Mouse (Mus musculus): ENCODE measurements around the gene Npc2. TPM values are rescaled to one million over a fixed set of nuclear protein-coding genes. Genes with fewer than 3 reads are reported as not detected.

Npc2 gene
- 23.6 and 24.0 TPM in 2 replicates for polyA plus RNA-seq (2016; fragmentation: Nextera tagmentation; extraction: Ambion mirVana)

- H3K4me1 ChIP-seq = peaks cover 54% of the 10 kb centered on the region
- H3K4me2 ChIP-seq = peak within 1 kb of the TSS; percentile 74
- H3K27ac ChIP-seq = peak within 1 kb of the TSS; percentile 95
- peaks cover 29% of the 10 kb centered on the region for H3K36me3 ChIP-seq
- peak; percentile 98 for ATAC-seq
- H3K9ac ChIP-seq = peak within 1 kb of the TSS; percentile 78
- H3K9me3 ChIP-seq (replicated peaks) = no peaks in the 10 kb centered on the region
- H3K4me3 ChIP-seq = peak within 1 kb of the TSS; percentile 77
- H3K27me3 ChIP-seq (replicated peaks) = no peaks in the 10 kb centered on the region
- under 1% methylated on average over 50 of the region's 50 CpGs for WGBS (ENCODE audit: insufficient replicate concordance)
These were observed at the start of gene Npc2, which contains the start of gene Isca2 for GRCm38 (mm10) chr12:84772726-84773441. Gene Npc2, minus strand, starts transcription at chr12:84773152. Gene Isca2, plus strand, starts transcription at chr12:84773251.

GRCm38 (mm10) chr12:84819236-84820168 is 46.5 kb upstream of the Npc2 start:
- WGBS (ENCODE audit: insufficient replicate concordance) = 62% methylated on average over 13 of the region's 13 CpGs
- Histone ChIP-seq H3K9ac (peak overlapping the region; percentile 57), H3K27me3 (replicated peaks) (peaks cover 9% of the 10 kb centered on the region; the same call in 1 of the 2 replicates), H3K9me3 (replicated peaks) (no peaks in the 10 kb centered on the region), H3K36me3 (no peaks in the 10 kb centered on the region), H3K4me1 (peaks cover 52% of the 10 kb centered on the region), H3K27ac (peak overlapping the region; percentile 94), H3K4me2 (peak overlapping the region; percentile 46), H3K4me3 (no peak overlapping the region)
- ATAC-seq = peak; percentile 99

- Histone ChIP-seq H3K4me2 (peak overlapping the region; percentile 46; the same call in 1 of the 2 replicates), H3K36me3 (no peaks in the 10 kb centered on the region), H3K4me3 (no peak overlapping the region), H3K27me3 (replicated peaks) (peaks cover 8% of the 10 kb centered on the region; the same call in 1 of the 2 replicates), H3K4me1 (peaks cover 52% of the 10 kb centered on the region), H3K9me3 (replicated peaks) (no peaks in the 10 kb centered on the region), H3K9ac (peak overlapping the region; percentile 45), H3K27ac (peak overlapping the region; percentile 94)
- WGBS (ENCODE audit: insufficient replicate concordance) = 56% methylated on average over 4 of the region's 4 CpGs
- no peak for ATAC-seq
These were observed 45.5 kb upstream of the Npc2 start for GRCm38 (mm10) chr12:84818496-84818895.

GRCm38 (mm10) chr12:84814663-84815325 is 41.8 kb upstream of the Npc2 start:
- 74% methylated on average over 3 of the region's 3 CpGs for WGBS (ENCODE audit: insufficient replicate concordance)
- Histone ChIP-seq H3K9me3 (replicated peaks) (no peaks in the 10 kb centered on the region), H3K27ac (no peak overlapping the region), H3K36me3 (no peaks in the 10 kb centered on the region), H3K4me2 (no peak overlapping the region), H3K4me1 (peaks cover 31% of the 10 kb centered on the region), H3K4me3 (no peak overlapping the region), H3K27me3 (replicated peaks) (no peaks in the 10 kb centered on the region), H3K9ac (no peak overlapping the region)
- no peak for ATAC-seq

GRCm38 (mm10) chr12:84813773-84814172 is 40.8 kb upstream of the Npc2 start:
- Histone ChIP-seq H3K4me3 (no peak overlapping the region), H3K4me2 (no peak overlapping the region), H3K9ac (no peak overlapping the region), H3K36me3 (no peaks in the 10 kb centered on the region), H3K4me1 (peaks cover 21% of the 10 kb centered on the region), H3K27me3 (replicated peaks) (peaks cover 9% of the 10 kb centered on the region), H3K27ac (no peak overlapping the region), H3K9me3 (replicated peaks) (no peaks in the 10 kb centered on the region)
- 37% methylated on average over 7 of the region's 7 CpGs for WGBS (ENCODE audit: insufficient replicate concordance)
- ATAC-seq = 0 out of 2 replicates have a peak, but pooled peaks have one; percentile 13

- Histone ChIP-seq H3K4me2 (no peak overlapping the region), H3K36me3 (no peaks in the 10 kb centered on the region), H3K4me1 (peaks cover 14% of the 10 kb centered on the region; the same call in 1 of the 2 replicates), H3K4me3 (no peak overlapping the region), H3K27me3 (replicated peaks) (peaks cover 26% of the 10 kb centered on the region), H3K27ac (no peak overlapping the region), H3K9ac (no peak overlapping the region), H3K9me3 (replicated peaks) (no peaks in the 10 kb centered on the region)
- WGBS (ENCODE audit: insufficient replicate concordance) = 39% methylated on average over 3 of the region's 3 CpGs
- no peak for ATAC-seq
These were observed 39.1 kb upstream of the Npc2 start for GRCm38 (mm10) chr12:84812004-84812403.

- 31% methylated on average over 4 of the region's 4 CpGs for WGBS (ENCODE audit: insufficient replicate concordance)
- peaks cover 29% of the 10 kb centered on the region for H3K27me3 ChIP-seq (replicated peaks)
- no peak overlapping the region for H3K9ac ChIP-seq
- ATAC-seq = no peak
- H3K36me3 ChIP-seq = no peaks in the 10 kb centered on the region
- no peak overlapping the region for H3K27ac ChIP-seq
- no peak overlapping the region for H3K4me2 ChIP-seq
- H3K4me3 ChIP-seq = no peak overlapping the region
- peaks cover 12% of the 10 kb centered on the region; the same call in 1 of the 2 replicates for H3K4me1 ChIP-seq
- H3K9me3 ChIP-seq (replicated peaks) = no peaks in the 10 kb centered on the region
These were observed 38.6 kb upstream of the Npc2 start for GRCm38 (mm10) chr12:84811510-84811909.

- Histone ChIP-seq H3K4me2 (no peak overlapping the region), H3K9ac (no peak overlapping the region), H3K9me3 (replicated peaks) (no peaks in the 10 kb centered on the region), H3K27me3 (replicated peaks) (peaks cover 36% of the 10 kb centered on the region), H3K36me3 (no peaks in the 10 kb centered on the region), H3K4me1 (peaks cover 6% of the 10 kb centered on the region; the same call in 1 of the 2 replicates), H3K4me3 (no peak overlapping the region), H3K27ac (no peak overlapping the region)
- WGBS (ENCODE audit: insufficient replicate concordance) = 64% methylated on average over 1 of the region's 1 CpGs
- ATAC-seq = no peak
These were observed 37.9 kb upstream of the Npc2 start for GRCm38 (mm10) chr12:84810810-84811209.

GRCm38 (mm10) chr12:84809033-84809432 is 36.1 kb upstream of the Npc2 start:
- H3K4me2 ChIP-seq = no peak overlapping the region
- H3K4me3 ChIP-seq = no peak overlapping the region
- no peak overlapping the region for H3K9ac ChIP-seq
- H3K27me3 ChIP-seq (replicated peaks) = peaks cover 46% of the 10 kb centered on the region
- H3K4me1 ChIP-seq = no peaks in the 10 kb centered on the region; the same call in 1 of the 2 replicates
- WGBS (ENCODE audit: insufficient replicate concordance) = 45% methylated on average over 6 of the region's 6 CpGs
- H3K9me3 ChIP-seq (replicated peaks) = no peaks in the 10 kb centered on the region
- no peak for ATAC-seq
- no peak overlapping the region for H3K27ac ChIP-seq
- H3K36me3 ChIP-seq = no peaks in the 10 kb centered on the region

GRCm38 (mm10) chr12:84807351-84807750 is 34.4 kb upstream of the Npc2 start:
- Histone ChIP-seq H3K9me3 (replicated peaks) (no peaks in the 10 kb centered on the region), H3K36me3 (no peaks in the 10 kb centered on the region), H3K4me2 (no peak overlapping the region), H3K9ac (no peak overlapping the region), H3K27ac (no peak overlapping the region), H3K4me1 (no peaks in the 10 kb centered on the region; the same call in 1 of the 2 replicates), H3K27me3 (replicated peaks) (peaks cover 46% of the 10 kb centered on the region), H3K4me3 (no peak overlapping the region)
- 63% methylated on average over 13 of the region's 13 CpGs for WGBS (ENCODE audit: insufficient replicate concordance)
- ATAC-seq = no peak

GRCm38 (mm10) chr12:84806726-84807125 is 33.8 kb upstream of the Npc2 start:
- Histone ChIP-seq H3K9me3 (replicated peaks) (no peaks in the 10 kb centered on the region), H3K4me2 (no peak overlapping the region), H3K4me3 (no peak overlapping the region), H3K9ac (no peak overlapping the region), H3K4me1 (no peaks in the 10 kb centered on the region; the same call in 1 of the 2 replicates), H3K27me3 (replicated peaks) (peaks cover 49% of the 10 kb centered on the region), H3K27ac (no peak overlapping the region), H3K36me3 (no peaks in the 10 kb centered on the region)
- WGBS (ENCODE audit: insufficient replicate concordance) = 51% methylated on average over 5 of the region's 5 CpGs
- no peak for ATAC-seq

All from liver, embryonic 12.5 days (tissue).